Mouse (Mus musculus): ENCODE results near the gene Stk36.
A peak's percentile ranks its signal among the peaks of the same experiment; 100 is the strongest.

The Stk36 gene

GRCm38 (mm10) chr1:74601267-74601962 is at the start of gene Stk36, which contains the start of gene Rnf25:
Stk36 (plus strand) TSS chr1:74601445.
Rnf25 (minus strand) TSS chr1:74601397.
- DNase-seq (ENCODE audit: low read depth in 2 of 2, low spot score in 2 of 2): peak; percentile 63 to 78

GRCm38 (mm10) chr1:74559061-74559460 is 42.2 kb upstream of the Stk36 start:
- no peak for DNase-seq (ENCODE audit: low read depth in 2 of 2, low spot score in 2 of 2)

- DNase-seq (ENCODE audit: low read depth in 2 of 2, low spot score in 2 of 2): no peak
Observed at GRCm38 (mm10) chr1:74565834-74566233, 35.4 kb upstream of the Stk36 start.

GRCm38 (mm10) chr1:74569739-74570719 is 31.2 kb upstream of the Stk36 start:
- no peak for DNase-seq (ENCODE audit: low read depth in 2 of 2, low spot score in 2 of 2)

- no peak for DNase-seq (ENCODE audit: low read depth in 2 of 2, low spot score in 2 of 2)
Observed at GRCm38 (mm10) chr1:74582621-74583020, 18.6 kb upstream of the Stk36 start.

- no peak for DNase-seq (ENCODE audit: low read depth in 2 of 2, low spot score in 2 of 2)
Observed at GRCm38 (mm10) chr1:74584616-74585398, 16.4 kb upstream of the Stk36 start.

- DNase-seq (ENCODE audit: low read depth in 2 of 2, low spot score in 2 of 2): no peak
Observed at GRCm38 (mm10) chr1:74587233-74587772, 13.9 kb upstream of the Stk36 start.

- peak; percentile 97 to 99 for DNase-seq (ENCODE audit: low read depth in 2 of 2, low spot score in 2 of 2)
Observed at GRCm38 (mm10) chr1:74587773-74588445, 13.3 kb upstream of the Stk36 start, which contains the start of the genes Zfp142 and Bcs1l. Zfp142 (minus strand) TSS chr1:74588246. Bcs1l (plus strand) TSS chr1:74588289.

GRCm38 (mm10) chr1:74594434-74594833 is 6.8 kb upstream of the Stk36 start:
- DNase-seq (ENCODE audit: low read depth in 2 of 2, low spot score in 2 of 2): no peak

GRCm38 (mm10) chr1:74600501-74601266 is 561 bp upstream of the Stk36 start:
- no peak for DNase-seq (ENCODE audit: low read depth in 2 of 2, low spot score in 2 of 2)

- no peak for DNase-seq (ENCODE audit: low read depth in 2 of 2, low spot score in 2 of 2)
Observed at GRCm38 (mm10) chr1:74624183-74624582, 22.9 kb downstream of the Stk36 start.

- DNase-seq (ENCODE audit: low read depth in 2 of 2, low spot score in 2 of 2): no peak
Observed at GRCm38 (mm10) chr1:74626076-74626475, 24.8 kb downstream of the Stk36 start.

- no peak for DNase-seq (ENCODE audit: low read depth in 2 of 2, low spot score in 2 of 2)
Observed at GRCm38 (mm10) chr1:74628001-74628400, 26.8 kb downstream of the Stk36 start.

GRCm38 (mm10) chr1:74632734-74633133 is 31.5 kb downstream of the Stk36 start:
- no peak for DNase-seq (ENCODE audit: low read depth in 2 of 2, low spot score in 2 of 2)

GRCm38 (mm10) chr1:74643524-74643923 is 42.3 kb downstream of the Stk36 start:
- no peak for DNase-seq (ENCODE audit: low read depth in 2 of 2, low spot score in 2 of 2)

- no peak for DNase-seq (ENCODE audit: low read depth in 2 of 2, low spot score in 2 of 2)
Observed at GRCm38 (mm10) chr1:74643926-74644325, 42.7 kb downstream of the Stk36 start.

GRCm38 (mm10) chr1:74661448-74662195 is 60.4 kb downstream of the Stk36 start, which contains the start of gene Ttll4:
Ttll4 (plus strand) TSS chr1:74661745.
- DNase-seq (ENCODE audit: low read depth in 2 of 2, low spot score in 2 of 2): peak; percentile 83 to 86

- no peak for DNase-seq (ENCODE audit: low read depth in 2 of 2, low spot score in 2 of 2)
Observed at GRCm38 (mm10) chr1:74662253-74662865, 61.1 kb downstream of the Stk36 start.

Data from CD8-positive naive resting alpha-beta T cell, adult 2 months (primary cell).